8 mouse cellular contexts compared by ENCODE assay signal in the genomic region with DNA sequence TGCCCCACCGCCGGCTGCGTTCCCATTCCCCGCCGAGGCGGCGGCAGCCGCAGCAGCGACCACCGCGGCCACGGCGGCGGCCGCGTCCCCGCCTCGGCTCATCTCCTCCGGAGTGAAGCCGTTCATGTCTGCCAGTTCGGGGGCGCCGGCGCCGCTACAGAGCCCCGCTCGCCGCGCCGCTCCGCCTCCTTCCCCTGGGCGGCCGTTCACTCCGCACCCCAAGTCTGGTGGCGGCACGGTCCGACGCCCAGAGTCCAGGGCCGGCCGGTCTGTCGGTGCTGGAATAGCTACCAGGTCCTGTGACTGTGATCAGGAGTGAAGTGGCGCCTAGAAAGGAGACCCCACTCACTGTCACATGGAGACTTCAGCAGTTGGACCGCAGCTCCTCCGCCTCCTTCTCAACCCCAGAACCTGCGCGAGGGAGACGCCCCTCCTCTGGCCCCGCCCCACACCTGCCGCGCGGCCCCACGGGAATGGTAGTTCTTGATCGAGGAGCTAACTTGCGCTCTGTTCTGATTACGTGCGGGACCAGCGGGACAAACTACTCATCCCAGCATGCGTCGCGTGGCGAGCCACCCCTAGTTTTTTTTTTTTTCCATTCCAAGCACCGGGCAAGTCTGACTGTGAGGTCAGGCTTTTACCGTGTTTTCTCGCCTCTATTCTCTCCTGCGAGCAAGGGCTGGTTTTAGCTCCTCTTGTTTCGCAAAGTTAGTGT. TPM values are rescaled to one million over a fixed set of nuclear protein-coding genes. Genes with fewer than 3 reads are reported as not detected.
A peak's percentile ranks its signal among the peaks of the same experiment; 100 is the strongest.
DNase-seq lines count a peak whose midpoint lies in the region; ATAC-seq and TF ChIP-seq lines count a peak whose summit lies in the region.

A gene (minus strand): TSS at position 420 of the 715 bp plus-strand sequence.

- H3K27ac ChIP-seq in embryonic facial prominence, embryonic 14.5 days (replicated peaks; ENCODE audit: low read depth, low read length) = peak within 1 kb of the TSS; percentile 95
- peak within 1 kb of the TSS; percentile 95 for H3K27ac ChIP-seq in heart, adult 2 months
- peak within 1 kb of the TSS; percentile 97 for H3K27ac ChIP-seq in limb, embryonic 13.5 days
- H3K27ac ChIP-seq in midbrain, embryonic 16.5 days (ENCODE audit: low read length) = peak within 1 kb of the TSS; percentile 95

- H3K9me3 ChIP-seq in embryonic facial prominence, embryonic 14.5 days (ENCODE audit: control insufficient read depth, low read length) = no peaks in the 10 kb centered on the region
- no peaks in the 10 kb centered on the region for H3K9me3 ChIP-seq in limb, embryonic 13.5 days
- no peaks in the 10 kb centered on the region for H3K9me3 ChIP-seq in midbrain, embryonic 16.5 days (replicated peaks; ENCODE audit: control insufficient read depth, low read length, poor library complexity, severe bottlenecking)

- peaks cover 8% of the 10 kb centered on the region for H3K36me3 ChIP-seq in embryonic facial prominence, embryonic 14.5 days (ENCODE audit: control insufficient read depth, insufficient read depth, low read length)
- no peaks in the 10 kb centered on the region; the same call in 1 of the 2 replicates for H3K36me3 ChIP-seq in heart, adult 2 months (ENCODE audit: control insufficient read depth, insufficient read depth, low read length)
- peaks cover 7% of the 10 kb centered on the region for H3K36me3 ChIP-seq in limb, embryonic 13.5 days
- H3K36me3 ChIP-seq in midbrain, embryonic 16.5 days (ENCODE audit: control insufficient read depth, insufficient read depth, low read length) = no peaks in the 10 kb centered on the region

- 1% methylated on average over 40 of the region's 66 CpGs for WGBS in embryonic facial prominence, embryonic 14.5 days
- WGBS in heart, adult 2 months = under 1% methylated on average over 65 of the region's 66 CpGs
- WGBS in limb, embryonic 13.5 days = under 1% methylated on average over 63 of the region's 66 CpGs
- WGBS in midbrain, embryonic 16.5 days = under 1% methylated on average over 65 of the region's 66 CpGs

- H3K9ac ChIP-seq in embryonic facial prominence, embryonic 14.5 days (ENCODE audit: low read depth, low read length) = peak within 1 kb of the TSS; percentile 89
- H3K9ac ChIP-seq in heart, adult 2 months (ENCODE audit: low read depth, low read length) = peak within 1 kb of the TSS; percentile 78
- peak within 1 kb of the TSS; percentile 94 for H3K9ac ChIP-seq in limb, embryonic 13.5 days
- H3K9ac ChIP-seq in midbrain, embryonic 16.5 days (ENCODE audit: low read depth, low read length) = peak within 1 kb of the TSS; percentile 86

- intact Hi-C loops in heart, adult 2 months (cut with DNase I) = loop anchor here (2.0 to 5.0 kb wide), 5 partner anchors 17 to 155 kb away; no protein-coding TSS in a partner anchor

- peak; percentile 98 for DNase-seq in 3T3-L1 (ENCODE audit: low read depth, low spot score)
- peak; percentile 91 to 97 for DNase-seq in adrenal gland, postnatal 4 days (ENCODE audit: low spot score in 2 of 2)
- DNase-seq in embryonic facial prominence, embryonic 14.5 days (ENCODE audit: low spot score) = peak; percentile 99
- peak; percentile 99 for DNase-seq in heart, adult 2 months
- peak; percentile 99 for DNase-seq in kidney, adult 8-10 months
- peak; percentile 96 to 99 for DNase-seq in spleen, postnatal 10 days (ENCODE audit: low spot score in 2 of 2)

- 0 out of 2 replicates have a peak, but pooled peaks cover 3% of the 10 kb centered on the region for H3K4me1 ChIP-seq in embryonic facial prominence, embryonic 14.5 days (ENCODE audit: control insufficient read depth, insufficient read depth, low read length)
- H3K4me1 ChIP-seq in heart, adult 2 months (ENCODE audit: control insufficient read depth, insufficient read depth, low read length) = no peaks in the 10 kb centered on the region; the same call in 1 of the 2 replicates
- peaks cover 13% of the 10 kb centered on the region for H3K4me1 ChIP-seq in limb, embryonic 13.5 days
- H3K4me1 ChIP-seq in midbrain, embryonic 16.5 days (ENCODE audit: control insufficient read depth, insufficient read depth, low read length) = peaks cover 11% of the 10 kb centered on the region

- no peaks in the 10 kb centered on the region; the same call in 1 of the 2 replicates for H3K79me2 ChIP-seq in heart, adult 2 months (replicated peaks; ENCODE audit: control insufficient read depth, insufficient read depth, low read length)

- no peak for TF ChIP-seq CTCF in heart, adult 2 months (IDR thresholded peaks at IDR 0.05)

- peak; percentile 97 for ATAC-seq in embryonic facial prominence, embryonic 14.5 days (ENCODE audit: low read depth)
- peak; percentile 97 for ATAC-seq in limb, embryonic 13.5 days (ENCODE audit: low FRiP score, low read depth)
- ATAC-seq in midbrain, embryonic 16.5 days = peak; percentile 98

- peak within 1 kb of the TSS; percentile 88 for H3K4me2 ChIP-seq in embryonic facial prominence, embryonic 14.5 days (ENCODE audit: low read depth, low read length)
- H3K4me2 ChIP-seq in limb, embryonic 13.5 days (replicated peaks) = peak within 1 kb of the TSS; percentile 82
- peak within 1 kb of the TSS; percentile 61 for H3K4me2 ChIP-seq in midbrain, embryonic 16.5 days (ENCODE audit: low read length)

- peak; percentile 75 for TF ChIP-seq POLR2A in heart, adult 2 months (IDR thresholded peaks at IDR 0.05; ENCODE audit: insufficient read depth, low read depth, low read length)

- 0 out of 2 replicates have a peak, but pooled peaks have one; percentile 67 for TF ChIP-seq EP300 in heart, adult 2 months (IDR thresholded peaks at IDR 0.05; ENCODE audit: insufficient read depth, low read depth, low read length)

- peak within 1 kb of the TSS; percentile 92 for H3K4me3 ChIP-seq in embryonic facial prominence, embryonic 14.5 days (ENCODE audit: low read depth, low read length)
- H3K4me3 ChIP-seq in heart, adult 2 months = peak within 1 kb of the TSS; percentile 95
- peak within 1 kb of the TSS; percentile 87 for H3K4me3 ChIP-seq in limb, embryonic 13.5 days
- peak within 1 kb of the TSS; percentile 79 for H3K4me3 ChIP-seq in midbrain, embryonic 16.5 days (ENCODE audit: low read depth, low read length)

- H3K27me3 ChIP-seq in embryonic facial prominence, embryonic 14.5 days (replicated peaks; ENCODE audit: control insufficient read depth, insufficient read depth, low read length) = no peaks in the 10 kb centered on the region
- H3K27me3 ChIP-seq in heart, adult 2 months (ENCODE audit: control insufficient read depth, insufficient read depth, low read length) = no peaks in the 10 kb centered on the region
- H3K27me3 ChIP-seq in limb, embryonic 13.5 days = no peaks in the 10 kb centered on the region
- no peaks in the 10 kb centered on the region for H3K27me3 ChIP-seq in midbrain, embryonic 16.5 days (ENCODE audit: control insufficient read depth, insufficient read depth, low read depth, low read length)

RNA-seq across cellular contexts. Expression of the gene that starts here (rescaled TPM):
- 10 to 100 TPM; 15.6 to 15.9 TPM for total RNA-seq in adrenal gland, postnatal 4 days (2021)
- 32.8 and 34.4 TPM in 2 replicates for polyA plus RNA-seq in embryonic facial prominence, embryonic 14.5 days (2014; fragmentation: Nextera tagmentation; extraction: Ambion mirVana)
- 10 to 100 TPM; 11.6 to 13.8 TPM for total RNA-seq in heart, adult 2 months (2021)
- 5.1 and 6.9 TPM in 2 replicates for polyA plus RNA-seq in heart, adult 2 months (2012; rRNA removed)
- polyA plus RNA-seq in limb, embryonic 13.5 days (2015; fragmentation: Nextera tagmentation; extraction: Ambion mirVana) = 40.7 and 42.8 TPM in 2 replicates
- polyA plus RNA-seq in midbrain, embryonic 16.5 days (2015; fragmentation: Nextera tagmentation; extraction: Ambion mirVana) = 24.5 and 26.0 TPM in 2 replicates

Comparison
In these comparisons a context has a peak if more than half of its experiments do, and no peak if none do; other contexts are left out.
1. Peak in every context shown above with its lines: DNase-seq, ATAC-seq, H3K4me3 ChIP-seq and H3K27ac ChIP-seq.